26 mouse cellular contexts compared by ENCODE assay signal in the genomic region with DNA sequence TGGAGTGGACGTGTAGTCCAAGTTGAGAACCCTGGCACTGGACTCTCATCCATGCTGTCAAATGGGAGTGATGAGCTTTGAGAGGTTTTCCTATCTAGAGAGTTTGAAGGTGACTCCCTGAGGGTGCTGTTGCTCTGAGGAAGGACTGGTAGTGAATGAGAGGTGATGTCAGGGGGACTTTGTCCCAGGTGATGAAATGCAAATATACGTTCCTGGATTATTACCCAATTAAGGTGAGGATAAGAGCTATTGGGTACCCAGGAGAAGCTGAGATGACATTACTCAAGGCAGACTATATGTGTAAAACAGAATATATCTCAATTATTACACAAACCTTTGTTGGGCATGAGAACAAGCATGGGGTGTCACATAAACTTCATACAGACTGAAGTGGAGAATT.
"Had no signal": no experiment of that assay in that cellular context is flagged by ENCODE, and none has a peak within 500 bp of the region (broad histone marks: within the 10 kb centered on the region; RNA-seq: fewer than 3 reads in every experiment).

No protein-coding gene starts in this region.

- DNase-seq: gastrocnemius, adult 2 months; gastrocnemius, postnatal 10 days; gastrocnemius, postnatal 25 days; heart, adult 18-20 months; heart, postnatal 10 days; heart, postnatal 4 days; kidney, adult 11 months; kidney, adult 2 months; kidney, adult 9 months; kidney, postnatal 14 days; kidney, postnatal 36 days; liver; liver, embryonic 13.5 days had no signal

- H3K9ac ChIP-seq: heart, embryonic 12.5 days; hindbrain, embryonic 12.5 days; hindbrain, embryonic 14.5 days; kidney, embryonic 15.5 days; limb, embryonic 12.5 days; liver, embryonic 13.5 days had no signal

- H3K36me3 ChIP-seq: heart, embryonic 10.5 days; heart, embryonic 12.5 days; hindbrain, embryonic 10.5 days; hindbrain, embryonic 12.5 days; limb, embryonic 10.5 days; limb, embryonic 12.5 days; liver, embryonic 13.5 days had no signal

- H3K9me3 ChIP-seq: heart, embryonic 10.5 days; heart, embryonic 12.5 days; hindbrain, embryonic 10.5 days; hindbrain, embryonic 12.5 days; kidney, embryonic 15.5 days; limb, embryonic 10.5 days; limb, embryonic 12.5 days; liver, embryonic 13.5 days had no signal

- H3K4me2 ChIP-seq: heart, embryonic 12.5 days; hindbrain, embryonic 12.5 days; hindbrain, embryonic 14.5 days; kidney, embryonic 15.5 days; limb, embryonic 12.5 days; liver, embryonic 11.5 days; liver, embryonic 13.5 days had no signal

- H3K4me1 ChIP-seq: heart, embryonic 10.5 days; hindbrain, embryonic 12.5 days; kidney, embryonic 15.5 days; limb, embryonic 10.5 days had no signal

- H3K27me3 ChIP-seq: heart, embryonic 12.5 days; hindbrain, embryonic 12.5 days; kidney, embryonic 15.5 days; limb, embryonic 12.5 days; liver, embryonic 13.5 days had no signal

- H3K27ac ChIP-seq: gastrocnemius, adult 2 months; heart, embryonic 10.5 days; hindbrain, embryonic 10.5 days; hindbrain, embryonic 12.5 days; hindbrain, embryonic 14.5 days; kidney, embryonic 15.5 days; kidney, postnatal 0 days; left cerebral cortex, adult 2 months; limb, embryonic 10.5 days; limb, embryonic 12.5 days; liver, embryonic 13.5 days had no signal

- H3K4me3 ChIP-seq: gastrocnemius, adult 2 months; heart, embryonic 10.5 days; heart, embryonic 12.5 days; hindbrain, embryonic 10.5 days; hindbrain, embryonic 12.5 days; kidney, embryonic 15.5 days; left cerebral cortex, adult 2 months; limb, embryonic 10.5 days; limb, embryonic 12.5 days; liver, embryonic 13.5 days had no signal

- ATAC-seq: hindbrain, embryonic 16.5 days; inflammation-experienced regulatory T-cells, adult 6 months had no signal
